Mouse (Mus musculus): ENCODE results near the gene Smo.

The Smo gene

GRCm38 (mm10) chr6:29776542-29777237 is 41.4 kb downstream of the Smo start:
- DNase-seq (ENCODE audit: low spot score), result no peak

GRCm38 (mm10) chr6:29777238-29777555 is 41.9 kb downstream of the Smo start:
- no peak for DNase-seq (ENCODE audit: low spot score)

DNA sequence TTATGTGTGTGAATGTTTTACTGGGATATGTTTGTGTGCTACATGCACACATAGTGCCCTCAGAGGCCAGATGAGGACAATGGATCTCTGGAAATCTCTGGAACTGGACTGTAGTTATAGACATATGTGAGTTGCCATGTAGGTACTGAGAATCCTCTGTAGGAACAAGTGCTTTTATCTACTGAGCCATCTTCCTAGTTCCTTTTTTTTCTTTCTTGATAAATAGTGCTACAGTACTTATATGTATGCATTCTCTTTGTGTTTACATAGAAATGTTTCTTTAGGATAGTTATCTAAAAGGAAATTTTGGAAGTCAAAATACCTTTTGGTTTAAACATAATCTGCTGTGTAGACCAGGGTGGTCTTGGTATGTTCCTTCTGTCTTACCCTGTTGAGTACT is 44.8 kb downstream of the Smo start:
- DNase-seq (ENCODE audit: low spot score), result no peak

DNA sequence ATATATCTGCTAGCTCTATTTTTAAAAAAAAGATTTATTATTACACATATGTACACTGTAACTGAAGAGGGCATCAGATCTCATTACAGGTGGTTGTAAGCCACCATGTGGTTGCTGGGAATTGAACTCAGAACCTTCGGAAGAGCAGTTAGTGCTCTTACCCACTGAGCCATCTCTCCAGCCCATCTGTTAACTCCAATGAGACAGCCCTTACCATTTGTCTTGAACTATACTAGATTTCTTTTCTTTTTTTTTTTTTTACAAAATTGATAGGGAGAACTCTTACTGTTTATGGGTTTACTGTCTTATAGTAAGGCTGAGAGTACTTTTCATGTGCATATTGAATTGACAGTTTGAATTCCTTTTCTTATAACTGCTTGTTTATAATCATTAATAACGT is 45.3 kb downstream of the Smo start:
- no peak for DNase-seq (ENCODE audit: low spot score)

- DNase-seq (ENCODE audit: low spot score), result no peak
Measured at GRCm38 (mm10) chr6:29782239-29782638, 46.9 kb downstream of the Smo start.

- no peak for DNase-seq (ENCODE audit: low spot score)
Measured at GRCm38 (mm10) chr6:29783960-29784359, 48.7 kb downstream of the Smo start.

GRCm38 (mm10) chr6:29784413-29785021 is 49.2 kb downstream of the Smo start:
- DNase-seq (ENCODE audit: low spot score), result no peak

- DNase-seq (ENCODE audit: low spot score), result no peak
Measured at GRCm38 (mm10) chr6:29785759-29786158, 50.5 kb downstream of the Smo start.

- DNase-seq (ENCODE audit: low spot score), result peak; percentile 23
Measured at GRCm38 (mm10) chr6:29788779-29789350, 53.6 kb downstream of the Smo start.

DNA sequence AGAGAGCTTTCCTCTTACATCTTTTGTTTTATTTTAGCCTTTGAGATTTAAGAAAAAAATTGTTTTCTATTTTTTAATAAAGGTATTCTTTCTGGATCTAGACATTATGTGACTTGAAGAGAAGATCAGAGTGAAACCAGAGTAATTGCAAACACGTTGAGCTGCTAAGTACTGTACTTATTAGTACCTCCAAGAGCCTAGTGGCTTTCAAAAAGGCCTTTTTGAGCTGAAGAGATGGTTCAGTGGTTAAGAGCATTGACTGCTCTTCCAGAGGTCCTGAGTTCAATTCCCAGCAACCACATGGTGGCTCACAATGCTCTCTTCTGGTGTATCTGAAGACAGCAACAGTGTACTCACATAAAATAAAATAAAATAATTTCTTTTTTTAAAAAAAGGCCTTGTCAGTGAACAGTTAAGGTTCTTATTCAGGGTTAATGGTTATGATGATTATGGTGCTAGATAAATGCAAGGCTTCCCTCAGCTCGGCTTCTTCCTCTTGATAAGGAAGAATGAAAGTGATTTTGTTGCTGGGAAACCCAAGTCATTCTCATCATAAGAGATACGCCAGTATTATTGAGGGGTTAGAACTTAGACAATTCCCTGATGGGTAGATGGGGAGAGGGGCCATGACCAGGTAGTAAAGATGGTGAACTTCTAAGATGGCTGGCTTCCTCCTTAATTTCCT is 54.9 kb downstream of the Smo start:
- DNase-seq (ENCODE audit: low spot score), result no peak

DNA sequence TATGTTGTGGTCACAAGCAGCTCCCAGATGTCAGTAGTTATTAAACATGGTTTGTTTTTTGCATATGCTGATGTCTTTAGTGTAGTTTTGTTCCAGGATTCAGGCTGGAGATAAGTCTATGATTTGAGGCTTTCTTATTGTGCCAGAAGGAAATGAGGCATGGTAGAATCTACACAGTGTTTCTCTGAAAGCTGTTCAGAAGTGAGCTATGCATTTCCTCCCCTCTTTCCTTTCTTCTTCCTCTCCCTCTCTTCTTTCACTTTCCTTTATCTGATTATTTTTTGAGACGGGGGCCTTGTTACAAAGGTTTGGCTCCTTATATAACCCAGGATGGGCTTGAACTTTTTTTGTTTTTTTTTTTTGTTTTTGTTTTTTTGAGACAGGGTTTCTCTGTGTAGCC is 58.2 kb downstream of the Smo start:
- DNase-seq (ENCODE audit: low spot score), result no peak

DNA sequence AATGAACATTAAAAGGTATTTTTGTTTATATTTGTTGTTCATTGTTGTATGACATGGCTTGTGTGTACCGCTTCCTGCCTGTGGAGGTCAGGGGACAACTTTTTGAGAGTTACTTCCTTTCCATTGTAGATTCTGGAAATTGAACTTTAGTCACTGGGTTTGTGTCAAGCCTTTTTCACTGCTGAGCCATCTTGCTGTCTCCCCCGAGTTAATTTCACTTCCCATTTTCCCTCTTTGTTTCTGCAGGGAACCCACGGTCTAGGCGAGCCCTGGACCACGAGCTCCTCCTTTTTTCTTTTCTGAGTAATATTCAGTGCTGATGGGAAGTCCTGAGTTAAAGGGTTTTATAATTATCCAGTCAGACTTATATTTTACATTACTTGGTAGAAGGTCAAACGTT is 59.3 kb downstream of the Smo start:
- no peak for DNase-seq (ENCODE audit: low spot score)

DNA sequence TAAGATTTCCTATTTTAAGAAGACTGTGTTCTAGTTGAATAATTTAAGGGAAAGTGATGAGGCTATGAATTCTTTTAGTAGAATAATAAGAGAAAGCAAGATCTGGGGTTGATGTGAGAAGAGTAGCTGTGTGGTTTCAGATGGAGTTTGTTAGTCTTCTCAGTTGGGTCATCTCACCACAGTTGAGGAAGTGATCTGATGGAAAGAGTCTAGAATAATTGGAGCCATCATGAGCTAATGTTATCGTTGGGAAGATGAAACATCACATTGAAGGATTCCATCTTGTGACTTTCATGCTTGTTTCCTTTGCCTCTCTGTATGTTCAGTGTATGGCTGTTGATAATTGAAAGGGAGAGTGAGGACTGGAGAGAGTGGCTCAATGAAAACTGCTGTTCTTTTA is 67.7 kb downstream of the Smo start:
- no peak for DNase-seq (ENCODE audit: low spot score)

GRCm38 (mm10) chr6:29804006-29804405 is 68.7 kb downstream of the Smo start:
- DNase-seq (ENCODE audit: low spot score), result no peak

DNA sequence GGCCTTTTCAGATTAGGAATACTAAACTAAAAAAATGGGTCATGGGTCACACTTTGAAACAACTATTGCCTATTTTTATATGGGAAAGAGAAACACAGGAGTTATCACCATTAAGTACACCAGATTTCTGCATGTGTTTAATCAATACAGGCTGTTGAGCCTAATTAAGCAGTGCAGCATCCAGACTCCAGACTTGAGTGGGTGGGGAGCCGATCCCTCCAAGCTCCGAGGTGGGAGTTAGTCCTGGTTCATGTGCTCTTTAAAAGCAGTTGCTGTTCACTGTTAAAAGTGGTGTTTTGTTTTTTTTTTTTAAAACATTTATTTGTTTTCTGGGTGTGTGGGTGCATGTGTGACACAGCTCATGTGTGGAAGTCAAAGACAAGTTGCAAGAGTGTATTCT is 70.1 kb downstream of the Smo start:
- DNase-seq (ENCODE audit: low spot score), result no peak
